Mouse (Mus musculus) left cerebral cortex, adult 2 months (tissue): ENCODE data around the gene A030005K14Rik. TPM values are rescaled to one million over a fixed set of nuclear protein-coding genes. Genes with fewer than 3 reads are reported as not detected.

Experiments
- DNase-seq, 2 experiments: peaks; one replicate each; pipeline ENCODE4 v3.0.0; 2021 to 2022; ENCODE audit warnings: low spot score in 2 of 2, mixed read lengths in 1 of 2; ENCODE audit errors: extremely low spot score in 1 of 2
- H3K27ac ChIP-seq: fragments of 200-600 bp; 2 replicates; pipeline ENCODE4 v1.8.1; 2022
- H3K4me3 ChIP-seq: fragments of 200-600 bp; 2 replicates; pipeline ENCODE4 v1.8.1; 2022
- CTCF ChIP-seq: fragments of 200-600 bp; IDR thresholded peaks from 2 replicates; pipeline ENCODE4 v1.8.1; 2022; ENCODE audit warnings: antibody characterized with exemption, mild to moderate bottlenecking, moderate library complexity
- intact Hi-C: fragments of 180-260 bp; cut with DNase I; formaldehyde crosslinking; loops from one replicate; pipeline ENCODE4 v1.15.1; 2025
- total RNA-seq, 2 experiments: library from RNA; stranded (reverse); gene quantifications; 2 replicates each; pipeline ENCODE4 v1.2.3; 2021

A030005K14Rik gene
- total RNA-seq, 2 experiments from 2014 or later = not detected

GRCm38 (mm10) chr1:83031950-83032349, 27.2 kb downstream of the A030005K14Rik start:
- Histone ChIP-seq H3K27ac (no peak overlapping the region), H3K4me3 (no peak overlapping the region)
- DNase-seq = no peak
- intact Hi-C loops = no loop called here
- no peak for TF ChIP-seq CTCF

- Histone ChIP-seq H3K4me3 (no peak overlapping the region), H3K27ac (no peak overlapping the region)
- no peak for TF ChIP-seq CTCF
Measured at GRCm38 (mm10) chr1:83016556-83016955, 42.6 kb downstream of the A030005K14Rik start.

DNA sequence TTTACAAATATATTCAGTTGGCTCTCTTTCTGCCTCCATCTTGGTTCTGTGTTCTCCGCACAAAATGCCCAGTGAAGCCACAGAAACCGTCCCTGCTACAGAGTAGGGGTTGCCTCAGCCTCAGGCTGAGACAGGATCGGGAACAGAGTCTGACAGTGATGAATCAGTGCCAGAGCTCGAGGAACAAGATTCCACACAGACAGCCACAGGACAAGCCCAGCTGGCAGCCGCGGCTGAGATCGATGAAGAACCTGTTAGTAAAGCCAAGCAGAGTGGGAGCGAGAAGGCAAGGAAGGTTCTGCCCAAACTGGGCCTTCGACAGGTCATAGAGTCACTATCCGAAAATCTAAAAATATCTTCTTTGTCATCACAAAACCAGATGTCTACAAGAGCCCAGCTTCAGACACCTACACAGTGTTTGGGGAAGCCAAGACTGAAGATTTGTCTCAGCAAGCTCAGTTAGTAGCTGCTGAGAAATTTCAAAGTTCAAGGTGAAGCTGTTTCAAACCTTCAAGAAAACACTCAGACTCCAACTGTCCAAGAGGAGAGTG, 43.8 kb downstream of the A030005K14Rik start:
- no peak for DNase-seq
- intact Hi-C loops = no loop called here
- Histone ChIP-seq H3K4me3 (no peak overlapping the region), H3K27ac (no peak overlapping the region)
- TF ChIP-seq CTCF = no peak

More at GRCm38 (mm10) chr1:83016556-83016955, 42.6 kb downstream of the A030005K14Rik start:
- no peak for DNase-seq
- intact Hi-C loops = no loop called here

GRCm38 (mm10) chr1:83014477-83014876, 44.7 kb downstream of the A030005K14Rik start:
- no peak overlapping the region for H3K4me3 ChIP-seq
- intact Hi-C loops = no loop called here
- TF ChIP-seq CTCF = no peak
- DNase-seq = no peak
- no peak overlapping the region for H3K27ac ChIP-seq

Other genes starting within 250 kb of the A030005K14Rik start
- 10 to 100 TPM; 76.6 to 78.3 TPM for gene Agfg1, start 219.9 kb downstream of the A030005K14Rik start, total RNA-seq
- gene A030005L19Rik, start 146.1 kb downstream of the A030005K14Rik start, total RNA-seq = under 1 TPM; 0.61 to 0.91 TPM
- gene A030014E15Rik, start 134.5 kb downstream of the A030005K14Rik start, total RNA-seq = not detected
- gene Gm6217, start 128.0 kb downstream of the A030005K14Rik start, total RNA-seq = not detected
- gene A030003K21Rik, start 116.0 kb downstream of the A030005K14Rik start, total RNA-seq = not detected
- not detected for gene Gm7544, start 103.4 kb downstream of the A030005K14Rik start, total RNA-seq
- gene Gm47955, start 99.1 kb downstream of the A030005K14Rik start, total RNA-seq = not detected
- gene Gm47959, start 58.8 kb downstream of the A030005K14Rik start, total RNA-seq = not detected
- gene Slc19a3, start 20.9 kb downstream of the A030005K14Rik start, total RNA-seq = 1 to 10 TPM; 1.8 to 2.0 TPM
- gene Krtap28-10, start 16.9 kb downstream of the A030005K14Rik start, total RNA-seq = not detected
- gene Gm47969, start 14.4 kb downstream of the A030005K14Rik start, total RNA-seq = not detected
- not detected for gene Krtap28-13, start 1.6 kb upstream of the A030005K14Rik start, total RNA-seq
- not detected for gene Ccl20, start 57.4 kb upstream of the A030005K14Rik start, total RNA-seq
- under 1 TPM; 0.25 to 0.56 TPM for gene Daw1, start 100.4 kb upstream of the A030005K14Rik start, total RNA-seq